Mouse (Mus musculus): ENCODE measurements around the gene Nsa2.

DNA sequence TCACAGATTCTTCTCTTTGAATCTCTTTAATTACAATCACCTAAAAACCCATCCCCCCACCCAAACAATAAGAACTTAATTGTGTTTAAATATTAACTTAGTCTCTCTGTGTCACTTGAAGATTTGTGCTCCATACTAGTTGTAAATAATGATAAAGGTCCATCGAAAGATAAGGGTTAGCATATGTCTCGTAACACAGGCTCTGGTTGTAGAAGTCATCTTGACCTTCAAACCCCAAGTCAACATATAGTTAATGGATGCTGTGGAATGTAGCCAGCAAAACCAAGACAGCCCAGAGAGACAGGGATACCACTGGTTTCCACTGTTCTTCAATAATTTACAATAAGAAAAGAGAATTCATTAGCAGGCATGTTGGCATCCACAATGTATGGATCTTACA, 46.4 kb upstream of the Nsa2 start:
- TF ChIP-seq POLR2A (IDR thresholded peaks at IDR 0.05; ENCODE audit: low read depth, low read length) (no peak), POLR2AphosphoS2 (IDR thresholded peaks at IDR 0.05; ENCODE audit: low read depth, low read length) (no peak), JUND (conservative IDR thresholded peaks at IDR 0.05; ENCODE audit: low read depth, low read length) (no peak), MAX (IDR thresholded peaks at IDR 0.05; ENCODE audit: low read length) (no peak)

Data from CH12.LX (cell line).